Mouse (Mus musculus): ENCODE measurements around the gene Dlat. TPM values are rescaled to one million over a fixed set of nuclear protein-coding genes. Genes with fewer than 3 reads are reported as not detected.

Dlat gene
- polyA plus RNA-seq, 1 experiment from 2014 or later, result 67.9 TPM

DNA sequence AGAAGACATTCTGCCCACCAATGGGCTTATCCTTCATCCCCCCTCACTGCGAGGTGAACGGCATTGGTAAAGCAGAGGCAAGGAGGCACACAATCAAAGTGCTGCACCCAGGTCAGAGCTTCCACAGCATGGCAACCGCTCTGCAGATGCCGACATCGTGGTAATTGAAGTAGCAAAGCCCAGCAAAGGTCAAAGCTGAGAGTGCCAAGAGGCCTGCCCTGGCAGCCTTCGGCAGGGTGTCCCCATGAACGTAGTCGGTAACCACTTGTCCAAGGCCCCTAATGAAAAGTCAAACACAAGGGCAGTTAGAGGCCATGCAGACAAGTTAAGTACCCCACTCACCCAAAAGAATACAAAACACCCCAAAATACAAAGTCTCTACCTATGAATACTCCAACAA is 62.6 kb downstream of the Dlat start:
- ATAC-seq (ENCODE audit: low FRiP score, low TSS enrichment), result no peak
- peaks cover 50% of the 10 kb centered on the region for H3K36me3 ChIP-seq (ENCODE audit: insufficient read depth, low read length)
- WGBS, result 90% methylated on average over 8 of the region's 8 CpGs

DNA sequence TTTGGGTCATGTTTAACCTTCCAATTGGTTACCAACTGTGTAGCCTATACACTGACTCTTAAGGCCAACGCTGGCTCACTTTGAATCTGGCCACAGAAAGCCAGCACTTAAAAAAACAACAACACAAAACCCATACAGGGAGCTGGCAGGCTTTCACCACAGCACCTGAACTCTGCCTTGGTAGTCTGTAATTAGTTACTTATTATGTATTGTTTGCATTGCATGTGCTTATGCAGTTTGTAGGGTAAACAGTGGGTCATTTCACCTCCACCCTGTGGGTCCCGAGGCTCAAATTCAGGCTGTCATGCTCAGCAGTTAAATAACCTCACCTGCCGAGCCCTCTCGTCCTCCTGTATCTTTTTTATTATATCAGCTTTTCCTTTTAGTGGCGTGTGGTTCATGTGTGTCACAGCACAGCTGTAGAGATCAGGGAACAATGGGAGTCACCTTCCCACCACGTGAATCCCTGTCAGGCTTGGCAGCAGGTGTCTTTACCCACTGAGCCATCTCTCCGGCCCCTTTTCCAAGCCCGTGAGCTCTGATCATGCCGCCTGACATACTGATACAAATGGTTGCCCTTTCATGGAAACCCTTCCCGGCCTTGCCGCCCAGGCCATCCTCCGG is 64.7 kb downstream of the Dlat start:
- ATAC-seq (ENCODE audit: low FRiP score, low TSS enrichment), result peak; percentile 69; the same call in 1 of the 2 replicates
- Histone ChIP-seq H3K36me3 (ENCODE audit: insufficient read depth, low read length) (peaks cover 44% of the 10 kb centered on the region), H3K9ac (replicated peaks; ENCODE audit: low read length) (no peak overlapping the region), H3K27ac (ENCODE audit: low read length) (peak overlapping the region; percentile 59), H3K4me2 (replicated peaks; ENCODE audit: low read depth, low read length) (no peak overlapping the region), H3K27me3 (ENCODE audit: insufficient read depth, low read length) (no peaks in the 10 kb centered on the region), H3K4me1 (ENCODE audit: insufficient read depth, low read length) (0 out of 2 replicates have a peak, but pooled peaks cover 3% of the 10 kb centered on the region), H3K9me3 (ENCODE audit: low read length) (no peaks in the 10 kb centered on the region), H3K4me3 (ENCODE audit: low read length) (no peak overlapping the region)
- 71% methylated on average over 12 of the region's 12 CpGs for WGBS

More for the DNA sequence above, 62.6 kb downstream of the Dlat start:
- no peak overlapping the region for H3K27ac ChIP-seq (ENCODE audit: low read length)
- no peaks in the 10 kb centered on the region for H3K27me3 ChIP-seq (ENCODE audit: insufficient read depth, low read length)
- no peaks in the 10 kb centered on the region for H3K9me3 ChIP-seq (ENCODE audit: low read length)
- no peak overlapping the region for H3K4me2 ChIP-seq (replicated peaks; ENCODE audit: low read depth, low read length)
- H3K4me3 ChIP-seq (ENCODE audit: low read length), result no peak overlapping the region
- peaks cover 5% of the 10 kb centered on the region for H3K4me1 ChIP-seq (ENCODE audit: insufficient read depth, low read length)
- no peak overlapping the region for H3K9ac ChIP-seq (replicated peaks; ENCODE audit: low read length)

DNA sequence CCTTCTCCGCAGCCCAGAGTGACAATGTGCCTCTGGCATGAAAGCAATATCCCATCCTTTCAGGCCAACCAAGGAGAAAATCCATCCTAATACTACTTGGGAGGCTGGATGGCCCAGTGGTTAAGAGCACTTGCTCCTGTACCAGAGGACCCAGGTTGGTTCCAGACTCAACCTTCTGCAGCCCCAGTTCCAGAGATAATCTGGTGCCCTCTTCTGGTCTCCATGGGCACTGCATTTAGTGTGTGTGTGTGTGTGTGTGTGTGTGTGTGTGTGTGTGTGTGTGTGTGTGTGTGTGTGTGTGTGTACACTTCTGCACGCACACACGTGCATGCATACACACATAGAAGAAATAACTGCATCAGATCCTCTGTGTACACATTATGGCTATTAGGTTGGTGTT is 66.0 kb downstream of the Dlat start:
- Histone ChIP-seq H3K4me3 (ENCODE audit: low read length) (no peak overlapping the region), H3K9ac (replicated peaks; ENCODE audit: low read length) (no peak overlapping the region), H3K36me3 (ENCODE audit: insufficient read depth, low read length) (peaks cover 33% of the 10 kb centered on the region), H3K27me3 (ENCODE audit: insufficient read depth, low read length) (no peaks in the 10 kb centered on the region), H3K4me2 (replicated peaks; ENCODE audit: low read depth, low read length) (no peak overlapping the region), H3K27ac (ENCODE audit: low read length) (no peak overlapping the region), H3K9me3 (ENCODE audit: low read length) (no peaks in the 10 kb centered on the region), H3K4me1 (ENCODE audit: insufficient read depth, low read length) (0 out of 2 replicates have a peak, but pooled peaks cover 3% of the 10 kb centered on the region)
- 84% methylated on average over 3 of the region's 3 CpGs for WGBS
- ATAC-seq (ENCODE audit: low FRiP score, low TSS enrichment), result no peak

DNA sequence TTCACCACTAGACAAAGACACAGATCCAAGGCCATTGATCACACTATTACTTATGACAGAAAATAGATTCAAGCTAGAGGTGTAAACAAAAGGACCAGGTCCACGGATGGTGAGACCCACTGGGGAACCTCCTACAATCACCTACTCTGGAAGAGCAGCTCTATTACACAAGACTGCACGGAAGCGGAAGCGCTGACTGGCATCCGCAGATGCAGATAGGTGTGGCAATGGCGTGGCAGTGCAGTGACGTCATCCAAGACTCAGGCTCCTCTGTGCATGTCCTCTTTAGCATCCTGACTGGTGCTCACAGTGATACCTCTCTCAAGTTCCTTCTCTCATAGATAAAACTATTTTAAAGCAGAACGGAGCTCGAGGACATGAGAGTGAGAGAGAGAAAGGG is 66.6 kb downstream of the Dlat start:
- Histone ChIP-seq H3K9ac (replicated peaks; ENCODE audit: low read length) (no peak overlapping the region), H3K36me3 (ENCODE audit: insufficient read depth, low read length) (peaks cover 27% of the 10 kb centered on the region), H3K4me2 (replicated peaks; ENCODE audit: low read depth, low read length) (no peak overlapping the region), H3K9me3 (ENCODE audit: low read length) (no peaks in the 10 kb centered on the region), H3K27ac (ENCODE audit: low read length) (no peak overlapping the region), H3K4me3 (ENCODE audit: low read length) (no peak overlapping the region), H3K27me3 (ENCODE audit: insufficient read depth, low read length) (no peaks in the 10 kb centered on the region), H3K4me1 (ENCODE audit: insufficient read depth, low read length) (0 out of 2 replicates have a peak, but pooled peaks cover 3% of the 10 kb centered on the region)
- WGBS, result 88% methylated on average over 9 of the region's 9 CpGs
- ATAC-seq (ENCODE audit: low FRiP score, low TSS enrichment), result no peak

DNA sequence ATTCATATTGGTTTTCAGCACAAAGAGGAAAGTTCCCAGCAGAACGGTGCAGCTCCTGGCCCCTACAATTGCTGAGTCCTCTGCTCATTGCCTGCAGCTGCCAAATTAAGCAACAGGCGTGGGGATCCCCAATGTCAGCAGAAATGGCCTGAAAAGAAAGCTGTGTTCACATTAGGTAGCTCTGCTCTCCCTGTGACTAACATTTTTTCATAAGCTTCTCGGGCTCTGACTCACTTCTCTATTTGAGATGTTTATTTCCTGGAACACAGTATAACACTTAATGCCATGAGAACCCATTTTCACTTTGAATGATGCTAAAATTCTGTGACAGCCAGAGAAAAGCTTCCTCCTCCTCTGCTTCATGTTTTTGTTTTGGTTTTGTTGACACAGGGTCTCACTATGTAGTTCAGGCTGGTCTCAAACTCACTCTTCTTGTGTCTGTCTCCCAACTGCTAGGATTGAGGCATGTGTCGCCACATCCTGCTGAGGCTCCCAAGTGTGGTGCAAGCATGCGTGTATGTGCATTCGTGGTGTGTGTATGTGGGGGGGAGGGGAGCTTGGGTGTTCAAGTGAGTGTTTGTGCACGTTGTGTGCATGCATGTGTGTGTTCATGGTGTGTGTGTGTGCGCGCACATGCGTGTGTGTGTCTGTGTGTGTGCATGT is 68.6 kb downstream of the Dlat start:
- no peaks in the 10 kb centered on the region for H3K27me3 ChIP-seq (ENCODE audit: insufficient read depth, low read length)

DNA sequence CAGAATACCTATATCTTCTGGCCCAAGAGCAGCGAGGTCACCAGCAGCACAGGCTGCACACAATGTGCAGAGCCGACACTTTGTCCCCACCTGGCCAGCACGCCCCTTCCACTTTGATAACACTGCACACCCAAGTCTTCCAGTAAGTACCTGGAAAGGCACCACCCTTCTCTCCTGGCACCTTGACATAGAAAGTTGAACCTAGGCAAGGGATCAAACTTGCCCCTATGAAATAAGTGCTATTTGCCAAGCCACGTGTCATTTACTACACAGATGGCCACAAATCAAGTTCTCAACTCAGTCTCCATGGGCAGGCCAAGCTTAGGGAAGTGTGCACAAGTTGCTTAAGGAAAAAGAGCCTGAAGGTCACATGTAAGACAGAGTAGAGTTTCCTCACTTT is 72.6 kb downstream of the Dlat start:
- no peak overlapping the region for H3K9ac ChIP-seq (replicated peaks; ENCODE audit: low read length)
- no peak overlapping the region for H3K4me3 ChIP-seq (ENCODE audit: low read length)
- H3K36me3 ChIP-seq (ENCODE audit: insufficient read depth, low read length), result no peaks in the 10 kb centered on the region
- WGBS, result 74% methylated on average over 4 of the region's 4 CpGs
- H3K9me3 ChIP-seq (ENCODE audit: low read length), result no peaks in the 10 kb centered on the region
- no peak overlapping the region for H3K4me2 ChIP-seq (replicated peaks; ENCODE audit: low read depth, low read length)
- H3K27ac ChIP-seq (ENCODE audit: low read length), result no peak overlapping the region
- H3K27me3 ChIP-seq (ENCODE audit: insufficient read depth, low read length), result no peaks in the 10 kb centered on the region
- H3K4me1 ChIP-seq (ENCODE audit: insufficient read depth, low read length), result no peaks in the 10 kb centered on the region
- no peak for ATAC-seq (ENCODE audit: low FRiP score, low TSS enrichment)

More for the DNA sequence above, 68.6 kb downstream of the Dlat start:
- no peaks in the 10 kb centered on the region for H3K9me3 ChIP-seq (ENCODE audit: low read length)
- 0 out of 2 replicates have a peak, but pooled peaks cover 3% of the 10 kb centered on the region for H3K4me1 ChIP-seq (ENCODE audit: insufficient read depth, low read length)
- no peak overlapping the region for H3K9ac ChIP-seq (replicated peaks; ENCODE audit: low read length)
- H3K4me2 ChIP-seq (replicated peaks; ENCODE audit: low read depth, low read length), result no peak overlapping the region
- no peak for ATAC-seq (ENCODE audit: low FRiP score, low TSS enrichment)
- H3K27ac ChIP-seq (ENCODE audit: low read length), result no peak overlapping the region
- no peak overlapping the region for H3K4me3 ChIP-seq (ENCODE audit: low read length)
- WGBS, result 74% methylated on average over 10 of the region's 10 CpGs
- H3K36me3 ChIP-seq (ENCODE audit: insufficient read depth, low read length), result peaks cover 10% of the 10 kb centered on the region; the same call in 1 of the 2 replicates

DNA sequence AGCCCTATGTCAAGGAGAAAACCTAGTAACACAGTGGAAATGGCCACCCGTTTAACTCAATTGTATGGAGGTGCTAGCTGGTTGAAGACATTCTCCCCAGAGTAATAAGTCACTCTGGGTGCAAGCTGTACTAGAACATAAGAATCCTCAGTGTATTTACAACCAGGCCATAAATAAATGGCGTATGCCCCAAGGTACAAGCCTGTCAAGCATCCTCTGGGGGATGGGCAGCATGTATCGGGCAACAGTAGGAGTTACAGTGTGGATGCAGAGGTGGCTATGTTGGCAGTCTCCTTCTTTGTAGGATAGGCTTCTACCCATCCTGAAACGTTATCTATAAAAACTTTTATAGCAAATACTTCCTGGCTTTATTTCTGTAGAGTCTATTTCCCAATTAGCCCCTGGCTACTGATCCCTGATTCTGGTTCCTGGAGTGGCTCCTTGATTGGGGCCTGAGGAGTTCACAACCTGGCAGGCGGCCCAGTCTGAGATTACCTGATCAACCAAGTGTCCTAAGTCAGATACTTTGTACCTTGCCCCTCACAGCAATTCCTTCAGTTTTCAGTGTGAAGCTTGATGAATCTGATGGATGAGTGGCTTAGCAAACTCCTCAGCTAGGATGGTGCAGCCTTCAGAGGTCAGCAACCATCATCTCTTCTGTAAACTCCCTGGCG is 74.3 kb downstream of the Dlat start:
- no peaks in the 10 kb centered on the region for H3K36me3 ChIP-seq (ENCODE audit: insufficient read depth, low read length)
- H3K9me3 ChIP-seq (ENCODE audit: low read length), result no peaks in the 10 kb centered on the region
- no peak overlapping the region for H3K27ac ChIP-seq (ENCODE audit: low read length)
- ATAC-seq (ENCODE audit: low FRiP score, low TSS enrichment), result no peak
- H3K27me3 ChIP-seq (ENCODE audit: insufficient read depth, low read length), result no peaks in the 10 kb centered on the region
- no peaks in the 10 kb centered on the region for H3K4me1 ChIP-seq (ENCODE audit: insufficient read depth, low read length)
- H3K4me2 ChIP-seq (replicated peaks; ENCODE audit: low read depth, low read length), result no peak overlapping the region
- H3K9ac ChIP-seq (replicated peaks; ENCODE audit: low read length), result no peak overlapping the region
- no peak overlapping the region for H3K4me3 ChIP-seq (ENCODE audit: low read length)
- 67% methylated on average over 6 of the region's 6 CpGs for WGBS

Other genes starting within 250 kb of the Dlat start
- 36.9 and 37.1 TPM in 2 replicates for gene Plet1, start 165.3 kb downstream of the Dlat start, polyA plus RNA-seq (2015; fragmentation: Nextera tagmentation; extraction: Ambion mirVana)
- 96.6 and 108 TPM in 2 replicates for gene Pts, start 131.1 kb downstream of the Dlat start, polyA plus RNA-seq (2015; fragmentation: Nextera tagmentation; extraction: Ambion mirVana)
- 1.9 and 2.9 TPM in 2 replicates for gene Il18, start 105.0 kb downstream of the Dlat start, polyA plus RNA-seq (2015; fragmentation: Nextera tagmentation; extraction: Ambion mirVana)
- 0.15 and 0.24 TPM in 2 replicates for gene Bco2, start 104.6 kb downstream of the Dlat start, polyA plus RNA-seq (2015; fragmentation: Nextera tagmentation; extraction: Ambion mirVana)
- gene Tex12, start 98.5 kb downstream of the Dlat start, polyA plus RNA-seq (2015; fragmentation: Nextera tagmentation; extraction: Ambion mirVana), result not detected in 2 replicates
- 417 and 453 TPM in 2 replicates for gene Sdhd, start 56.0 kb downstream of the Dlat start, polyA plus RNA-seq (2015; fragmentation: Nextera tagmentation; extraction: Ambion mirVana)
- gene Timm8b, start 55.9 kb downstream of the Dlat start, polyA plus RNA-seq (2015; fragmentation: Nextera tagmentation; extraction: Ambion mirVana), result 232 and 245 TPM in 2 replicates
- gene Pih1d2, start 42.5 kb downstream of the Dlat start, polyA plus RNA-seq (2015; fragmentation: Nextera tagmentation; extraction: Ambion mirVana), result 4.9 and 5.3 TPM in 2 replicates
- gene Nkapd1, start 42.3 kb downstream of the Dlat start, polyA plus RNA-seq (2015; fragmentation: Nextera tagmentation; extraction: Ambion mirVana), result 17.0 and 17.9 TPM in 2 replicates
- 7.7 and 8.6 TPM in 2 replicates for gene Dixdc1, start 79.7 kb upstream of the Dlat start, polyA plus RNA-seq (2015; fragmentation: Nextera tagmentation; extraction: Ambion mirVana)
- 12.4 and 13.3 TPM in 2 replicates for gene 2310030G06Rik, start 86.8 kb upstream of the Dlat start, polyA plus RNA-seq (2015; fragmentation: Nextera tagmentation; extraction: Ambion mirVana)
- 54.3 and 57.4 TPM in 2 replicates for gene Cryab, start 91.5 kb upstream of the Dlat start, polyA plus RNA-seq (2015; fragmentation: Nextera tagmentation; extraction: Ambion mirVana)
- gene Hspb2, start 92.6 kb upstream of the Dlat start, polyA plus RNA-seq (2015; fragmentation: Nextera tagmentation; extraction: Ambion mirVana), result 5.2 and 6.0 TPM in 2 replicates
- 13.0 and 13.1 TPM in 2 replicates for gene Fdxacb1, start 108.5 kb upstream of the Dlat start, polyA plus RNA-seq (2015; fragmentation: Nextera tagmentation; extraction: Ambion mirVana)
- gene Alg9, start 115.2 kb upstream of the Dlat start, polyA plus RNA-seq (2015; fragmentation: Nextera tagmentation; extraction: Ambion mirVana), result 41.8 and 44.3 TPM in 2 replicates
- gene 1110032A03Rik, start 115.7 kb upstream of the Dlat start, polyA plus RNA-seq (2015; fragmentation: Nextera tagmentation; extraction: Ambion mirVana), result 33.1 and 40.4 TPM in 2 replicates
- 74.6 and 77.0 TPM in 2 replicates for gene Ppp2r1b, start 185.5 kb upstream of the Dlat start, polyA plus RNA-seq (2015; fragmentation: Nextera tagmentation; extraction: Ambion mirVana)